Mouse (Mus musculus) thymus, postnatal 0 days (tissue): Measurements from ENCODE around the gene Gm28042. TPM values are rescaled to one million over a fixed set of nuclear protein-coding genes. Genes with fewer than 3 reads are reported as not detected.

Experiments
- DNase-seq: peaks from one replicate; pipeline ENCODE4 v3.0.0-alpha.2; 2015; ENCODE audit warnings: low spot score
- polyA plus RNA-seq: library from polyadenylated mRNA; unstranded; fragments of >200 nt; fragmentation: Nextera tagmentation; extraction: Ambion mirVana; gene quantifications from 2 replicates; pipeline ENCODE4 v1.2.1, GENCODE M21; 2015

Gm28042 gene
- polyA plus RNA-seq, 1 experiment from 2014 or later, result 0.70 TPM

GRCm38 (mm10) chr2:120058818-120059217 is 31.5 kb downstream of the Gm28042 start:
- no peak for DNase-seq

- DNase-seq, result no peak
Measured at GRCm38 (mm10) chr2:120059466-120059865, 32.2 kb downstream of the Gm28042 start.

- no peak for DNase-seq
Measured at GRCm38 (mm10) chr2:120060190-120060589, 32.9 kb downstream of the Gm28042 start.

- DNase-seq, result no peak
Measured at GRCm38 (mm10) chr2:120060651-120061050, 33.4 kb downstream of the Gm28042 start.

GRCm38 (mm10) chr2:120062248-120062647 is 35.0 kb downstream of the Gm28042 start:
- DNase-seq, result no peak

GRCm38 (mm10) chr2:120064639-120065038 is 37.3 kb downstream of the Gm28042 start:
- no peak for DNase-seq

- DNase-seq, result no peak
Measured at GRCm38 (mm10) chr2:120065243-120065642, 38.0 kb downstream of the Gm28042 start.

- no peak for DNase-seq
Measured at GRCm38 (mm10) chr2:120066224-120066623, 38.9 kb downstream of the Gm28042 start.

- peak; percentile 19 for DNase-seq
Measured at GRCm38 (mm10) chr2:120068555-120069465, 41.5 kb downstream of the Gm28042 start.

- no peak for DNase-seq
Measured at GRCm38 (mm10) chr2:120069466-120069990, 42.2 kb downstream of the Gm28042 start.

GRCm38 (mm10) chr2:120074096-120074495 is 46.8 kb downstream of the Gm28042 start:
- DNase-seq, result no peak

GRCm38 (mm10) chr2:120076076-120076705 is 48.9 kb downstream of the Gm28042 start:
- DNase-seq, result peak; percentile 73

- no peak for DNase-seq
Measured at GRCm38 (mm10) chr2:120082416-120082815, 55.1 kb downstream of the Gm28042 start.

GRCm38 (mm10) chr2:120084593-120085361 is 57.5 kb downstream of the Gm28042 start:
- DNase-seq, result no peak

- DNase-seq, result no peak
Measured at GRCm38 (mm10) chr2:120086038-120086437, 58.7 kb downstream of the Gm28042 start.

- no peak for DNase-seq
Measured at GRCm38 (mm10) chr2:120087391-120087790, 60.1 kb downstream of the Gm28042 start.

GRCm38 (mm10) chr2:120087897-120088296 is 60.6 kb downstream of the Gm28042 start:
- DNase-seq, result no peak

GRCm38 (mm10) chr2:120090979-120091378 is 63.7 kb downstream of the Gm28042 start:
- DNase-seq, result no peak
